Comparison of ENCODE assay signal across 8 mouse cellular contexts in genomic region chr12:73810041-73810795, GRCm38 (mm10).
A peak's percentile ranks its signal among the peaks of the same experiment; 100 is the strongest.
DNase-seq lines count a peak whose midpoint lies in the region; ATAC-seq and TF ChIP-seq lines count a peak whose summit lies in the region.

No protein-coding gene starts in this region.

- H3K4me1 ChIP-seq in embryonic fibroblast, embryonic 13.5 days (ENCODE audit: control insufficient read depth, insufficient read depth, low read length) = peaks cover 26% of the 10 kb centered on the region
- H3K4me1 ChIP-seq in heart, postnatal 0 days (ENCODE audit: control insufficient read depth, insufficient read depth) = peaks cover 35% of the 10 kb centered on the region

- no peak for TF ChIP-seq EP300 in heart, postnatal 0 days (IDR thresholded peaks at IDR 0.05; ENCODE audit: low read depth)

- H3K4me2 ChIP-seq in heart, postnatal 0 days (ENCODE audit: low read depth, low read length) = peak overlapping the region; percentile 22; the same call in 1 of the 2 replicates

- H3K27me3 ChIP-seq in heart, postnatal 0 days (ENCODE audit: control insufficient read depth, insufficient read depth, low read length) = no peaks in the 10 kb centered on the region

- H3K36me3 ChIP-seq in heart, postnatal 0 days (replicated peaks; ENCODE audit: control insufficient read depth, insufficient read depth, low read length) = no peaks in the 10 kb centered on the region

- H3K9me3 ChIP-seq in heart, postnatal 0 days (replicated peaks; ENCODE audit: control insufficient read depth, low read length) = no peaks in the 10 kb centered on the region

- DNase-seq in left cerebral cortex, adult 18-20 months (ENCODE audit: low spot score in 2 of 2) = peak; percentile 31 to 40
- DNase-seq in left cerebral cortex, adult 8-10 months (ENCODE audit: low spot score in 2 of 2) = no peak
- DNase-seq in heart, postnatal 0 days (ENCODE audit: low spot score) = peak; percentile 77
- DNase-seq in left cerebral cortex, postnatal 14 days (ENCODE audit: low spot score in 2 of 2) = peak; percentile 64 to 75
- DNase-seq in neural tube, embryonic 10.5 days (ENCODE audit: extremely low spot score, low spot score) = peak; percentile 17
- peak; percentile 53 to 71 for DNase-seq in urinary bladder, postnatal 36 days (ENCODE audit: low spot score in 2 of 2)
- no peak for DNase-seq in layer of hippocampus, adult 9-11 months

- intact Hi-C loops in left cerebral cortex, postnatal 14 days (cut with DNase I) = no loop called here

- H3K4me3 ChIP-seq in embryonic fibroblast, embryonic 13.5 days (ENCODE audit: insufficient read depth, low read length) = no peak overlapping the region
- H3K4me3 ChIP-seq in heart, postnatal 0 days (ENCODE audit: low read depth, low read length) = no peak overlapping the region

- peak overlapping the region; percentile 96 for H3K27ac ChIP-seq in embryonic fibroblast, embryonic 13.5 days (ENCODE audit: insufficient read depth, low read length)
- peak overlapping the region; percentile 69 for H3K27ac ChIP-seq in heart, postnatal 0 days (ENCODE audit: low read depth)

- no peak overlapping the region for H3K9ac ChIP-seq in heart, postnatal 0 days (replicated peaks; ENCODE audit: low read depth, low read length)

- 19% methylated on average over 13 of the region's 13 CpGs for WGBS in heart, postnatal 0 days

- TF ChIP-seq POLR2A in embryonic fibroblast, embryonic 13.5 days (IDR thresholded peaks at IDR 0.05; ENCODE audit: low read depth, low read length) = no peak; the same call in 1 of the 2 replicates

- TF ChIP-seq CTCF in embryonic fibroblast, embryonic 13.5 days (IDR thresholded peaks at IDR 0.05; ENCODE audit: borderline replicate concordance, insufficient read depth, low read length) = no peak
- no peak for TF ChIP-seq CTCF in heart, postnatal 0 days (IDR thresholded peaks at IDR 0.05; ENCODE audit: low read depth)

- ATAC-seq in heart, postnatal 0 days (ENCODE audit: insufficient read depth, low read depth) = peak; percentile 61

Comparison
In these comparisons a context has a peak if more than half of its experiments do, and no peak if none do; other contexts are left out.
1. DNase-seq: peak in left cerebral cortex, adult 18-20 months (2 of 2), heart, postnatal 0 days (single experiment), left cerebral cortex, postnatal 14 days (2 of 2), neural tube, embryonic 10.5 days (single experiment) and urinary bladder, postnatal 36 days (2 of 2); none in left cerebral cortex, adult 8-10 months (0 of 2) and layer of hippocampus, adult 9-11 months (single experiment).